Mouse (Mus musculus) testis, postnatal 14 days (tissue): ENCODE results near the gene Olfr1341.

ENCODE experiments used
- DNase-seq: peaks from one replicate; pipeline ENCODE4 v3.0.0; 2021; ENCODE audit warnings: low spot score

Olfr1341 gene

GRCm38 (mm10) chr4:118703223-118703622, at the start of gene Olfr1341:
Gene Olfr1341 (plus strand): TSS chr4:118703523.
- no peak for DNase-seq

GRCm38 (mm10) chr4:118658652-118659051, 44.7 kb upstream of the Olfr1341 start, which contains the start of gene Olfr62:
Gene Olfr62 (plus strand): TSS chr4:118658952.
- no peak for DNase-seq

GRCm38 (mm10) chr4:118687086-118687485, 16.2 kb upstream of the Olfr1341 start:
- DNase-seq: no peak

- DNase-seq: no peak
Measured at GRCm38 (mm10) chr4:118692412-118692973, 10.8 kb upstream of the Olfr1341 start, which contains the start of gene Olfr1342. Gene Olfr1342 (minus strand): TSS chr4:118692756.

- no peak for DNase-seq
Measured at GRCm38 (mm10) chr4:118693812-118694211, 9.5 kb upstream of the Olfr1341 start.

GRCm38 (mm10) chr4:118708086-118708485, 4.8 kb downstream of the Olfr1341 start:
- no peak for DNase-seq

GRCm38 (mm10) chr4:118711656-118712055, 8.3 kb downstream of the Olfr1341 start:
- no peak for DNase-seq

GRCm38 (mm10) chr4:118719838-118720237, 16.5 kb downstream of the Olfr1341 start, which contains the start of gene Olfr1340:
Gene Olfr1340 (plus strand): TSS chr4:118720138.
- DNase-seq: no peak

- DNase-seq: no peak
Measured at GRCm38 (mm10) chr4:118721742-118722483, 18.6 kb downstream of the Olfr1341 start.

GRCm38 (mm10) chr4:118731875-118732274, 28.6 kb downstream of the Olfr1341 start, which contains the start of gene Olfr1339:
Gene Olfr1339 (plus strand): TSS chr4:118732175.
- DNase-seq: no peak

GRCm38 (mm10) chr4:118739574-118739973, 36.3 kb downstream of the Olfr1341 start:
- no peak for DNase-seq

GRCm38 (mm10) chr4:118740988-118741698, 37.8 kb downstream of the Olfr1341 start:
- no peak for DNase-seq

GRCm38 (mm10) chr4:118741881-118742280, 38.6 kb downstream of the Olfr1341 start:
- no peak for DNase-seq

GRCm38 (mm10) chr4:118758637-118759036, 55.3 kb downstream of the Olfr1341 start, which contains the start of gene Olfr1338:
Gene Olfr1338 (minus strand): TSS chr4:118758737.
- DNase-seq: no peak
